Mouse (Mus musculus): ENCODE measurements around the gene Cpn1. TPM values are rescaled to one million over a fixed set of nuclear protein-coding genes. Genes with fewer than 3 reads are reported as not detected.

The Cpn1 gene
- 0.98 and 1.9 TPM in 2 replicates for polyA plus RNA-seq (2021; fragmentation: Nextera tagmentation)
- long read RNA-seq, experiment 1, partial matches to known transcripts: 0 of 2 reads
- long read RNA-seq, experiment 1, other reads (novel, unspliced or antisense): 1 of 2 reads
- long read RNA-seq, experiment 2: 0 reads

GRCm38 (mm10) chr19:43986069-43986794 lies at the start of gene Cpn1:
Gene Cpn1 (minus strand): TSS chr19:43986556.

GRCm38 (mm10) chr19:44028972-44029371 lies 42.6 kb upstream of the Cpn1 start, which contains the start of gene Cyp2c23:
Gene Cyp2c23 (minus strand): TSS chr19:44029208.

GRCm38 (mm10) chr19:43939769-43940689 lies 46.3 kb downstream of the Cpn1 start, which contains the start of gene Dnmbp:
Gene Dnmbp (minus strand): TSS chr19:43940191.

Other genes starting within 250 kb of the Cpn1 start
- gene Cutc, start 233.6 kb downstream of the Cpn1 start, polyA plus RNA-seq (2021; fragmentation: Nextera tagmentation): 11.2 and 12.1 TPM in 2 replicates
- gene Cox15, start 233.6 kb downstream of the Cpn1 start, polyA plus RNA-seq (2021; fragmentation: Nextera tagmentation): 2.9 and 5.7 TPM in 2 replicates
- 0.01 TPM in 1 of 2 replicates, not detected in the other for gene Abcc2, start 204.4 kb downstream of the Cpn1 start, polyA plus RNA-seq (2021; fragmentation: Nextera tagmentation)
- 2.1 and 2.7 TPM in 2 replicates for gene Dnmbp, start 46.4 kb downstream of the Cpn1 start, polyA plus RNA-seq (2021; fragmentation: Nextera tagmentation)
- gene Cyp2c23, start 42.7 kb upstream of the Cpn1 start, polyA plus RNA-seq (2021; fragmentation: Nextera tagmentation): not detected in 2 replicates
- 5.7 and 6.4 TPM in 2 replicates for gene Erlin1, start 83.2 kb upstream of the Cpn1 start, polyA plus RNA-seq (2021; fragmentation: Nextera tagmentation)
- gene Chuk, start 120.9 kb upstream of the Cpn1 start, polyA plus RNA-seq (2021; fragmentation: Nextera tagmentation): 2.6 and 4.0 TPM in 2 replicates
- 19.2 and 20.2 TPM in 2 replicates for gene Cwf19l1, start 149.3 kb upstream of the Cpn1 start, polyA plus RNA-seq (2021; fragmentation: Nextera tagmentation)
- 75.2 and 77.5 TPM in 2 replicates for gene Bloc1s2, start 159.9 kb upstream of the Cpn1 start, polyA plus RNA-seq (2021; fragmentation: Nextera tagmentation)
- 0.11 and 0.25 TPM in 2 replicates for gene Pkd2l1, start 205.9 kb upstream of the Cpn1 start, polyA plus RNA-seq (2021; fragmentation: Nextera tagmentation)
- 2.6 and 3.9 TPM in 2 replicates for gene Scd3, start 216.7 kb upstream of the Cpn1 start, polyA plus RNA-seq (2021; fragmentation: Nextera tagmentation)

Data from layer of hippocampus, adult 6 months (tissue).